Mouse (Mus musculus): Measurements from ENCODE around the gene Prmt2. TPM values are rescaled to one million over a fixed set of nuclear protein-coding genes. Genes with fewer than 3 reads are reported as not detected.

Prmt2 gene
- total RNA-seq, 2 experiments from 2014 or later, result 56.6 to 60.6 TPM

Small RNAs within 50 kb of the gene (microRNA-seq; reads per million reads assigned to microRNA genes)
- 0 reads per million in 2 experiments for gene Mir678

Other genes with a start within 250 kb of the Prmt2 start
- gene Zfp280b, start 205.2 kb downstream of the Prmt2 start, total RNA-seq (2021), result 10 to 100 TPM; 12.2 to 12.3 TPM
- gene Slc5a4b, start 126.9 kb downstream of the Prmt2 start, total RNA-seq (2021), result not detected
- not detected for gene Slc5a4a, start 90.4 kb downstream of the Prmt2 start, total RNA-seq (2021)
- gene S100b, start 16.0 kb upstream of the Prmt2 start, total RNA-seq (2021), result 10 to 100 TPM; 86.5 to 89.4 TPM
- 10 to 100 TPM; 55.7 to 56.4 TPM for gene Dip2a, start 107.4 kb upstream of the Prmt2 start, total RNA-seq (2021)
- gene AC141477.1, start 202.6 kb upstream of the Prmt2 start, total RNA-seq (2021), result not detected
- gene Pcnt, start 204.9 kb upstream of the Prmt2 start, total RNA-seq (2021), result 10 to 100 TPM; 15.1 to 16.5 TPM
- not detected for gene 2610028H24Rik, start 211.2 kb upstream of the Prmt2 start, total RNA-seq (2021)
- 10 to 100 TPM; 50.4 to 57.9 TPM for gene Mcm3ap, start 231.1 kb upstream of the Prmt2 start, total RNA-seq (2021)
- 1 to 10 TPM; 2.7 to 4.2 TPM for gene Ybey, start 231.2 kb upstream of the Prmt2 start, total RNA-seq (2021)

All from left cerebral cortex, postnatal 14 days (tissue).